Mouse (Mus musculus): ENCODE data around the gene Gm44503. TPM values are rescaled to one million over a fixed set of nuclear protein-coding genes. Genes with fewer than 3 reads are reported as not detected.

The Gm44503 gene
- polyA plus RNA-seq, 1 experiment from 2014 or later: not detected

GRCm38 (mm10) chr9:72944286-72944685 is 14.4 kb upstream of the Gm44503 start:
- no peak overlapping the region for H3K4me2 ChIP-seq (replicated peaks)
- H3K9me3 ChIP-seq: no peaks in the 10 kb centered on the region
- no peaks in the 10 kb centered on the region for H3K27me3 ChIP-seq
- no peaks in the 10 kb centered on the region for H3K4me1 ChIP-seq
- 95% methylated on average over 13 of the region's 13 CpGs for WGBS
- H3K27ac ChIP-seq (replicated peaks): no peak overlapping the region
- H3K4me3 ChIP-seq: no peak overlapping the region
- H3K9ac ChIP-seq (replicated peaks): no peak overlapping the region
- no peak for ATAC-seq (ENCODE audit: low FRiP score, low read depth)
- H3K36me3 ChIP-seq: peaks cover 36% of the 10 kb centered on the region

GRCm38 (mm10) chr9:72947010-72947409 is 11.6 kb upstream of the Gm44503 start:
- Histone ChIP-seq H3K27ac (replicated peaks) (no peak overlapping the region), H3K4me2 (replicated peaks) (no peak overlapping the region), H3K4me1 (no peaks in the 10 kb centered on the region), H3K27me3 (no peaks in the 10 kb centered on the region), H3K4me3 (no peak overlapping the region), H3K9ac (replicated peaks) (no peak overlapping the region), H3K9me3 (no peaks in the 10 kb centered on the region), H3K36me3 (peaks cover 36% of the 10 kb centered on the region)
- no peak for ATAC-seq (ENCODE audit: low FRiP score, low read depth)
- WGBS: 98% methylated on average over 1 of the region's 1 CpGs

DNA sequence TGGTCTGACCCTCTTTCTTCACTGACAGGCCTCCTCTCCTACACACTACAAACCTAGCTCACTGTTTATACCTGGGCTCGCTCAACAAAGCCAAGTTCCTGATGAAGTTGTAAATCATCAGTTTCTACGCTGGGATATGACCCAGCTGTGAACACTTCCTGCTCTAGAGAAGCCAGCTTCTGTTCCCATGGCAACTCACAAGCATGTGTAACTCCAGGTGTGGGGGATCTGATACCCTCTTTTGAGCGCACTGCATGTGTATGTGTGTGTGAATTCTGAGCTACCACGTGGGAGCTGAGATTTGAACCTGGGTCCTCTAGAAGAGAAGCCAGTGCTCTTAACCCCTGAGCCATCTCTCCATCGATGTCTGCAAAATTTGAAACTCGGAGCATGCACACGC is 9.1 kb upstream of the Gm44503 start:
- no peak for ATAC-seq (ENCODE audit: low FRiP score, low read depth)
- H3K4me3 ChIP-seq: no peak overlapping the region
- no peaks in the 10 kb centered on the region for H3K4me1 ChIP-seq
- H3K9me3 ChIP-seq: no peaks in the 10 kb centered on the region
- H3K4me2 ChIP-seq (replicated peaks): no peak overlapping the region
- H3K27me3 ChIP-seq: no peaks in the 10 kb centered on the region
- WGBS: 82% methylated on average over 7 of the region's 7 CpGs
- no peak overlapping the region for H3K9ac ChIP-seq (replicated peaks)
- H3K27ac ChIP-seq (replicated peaks): no peak overlapping the region
- peaks cover 27% of the 10 kb centered on the region for H3K36me3 ChIP-seq

DNA sequence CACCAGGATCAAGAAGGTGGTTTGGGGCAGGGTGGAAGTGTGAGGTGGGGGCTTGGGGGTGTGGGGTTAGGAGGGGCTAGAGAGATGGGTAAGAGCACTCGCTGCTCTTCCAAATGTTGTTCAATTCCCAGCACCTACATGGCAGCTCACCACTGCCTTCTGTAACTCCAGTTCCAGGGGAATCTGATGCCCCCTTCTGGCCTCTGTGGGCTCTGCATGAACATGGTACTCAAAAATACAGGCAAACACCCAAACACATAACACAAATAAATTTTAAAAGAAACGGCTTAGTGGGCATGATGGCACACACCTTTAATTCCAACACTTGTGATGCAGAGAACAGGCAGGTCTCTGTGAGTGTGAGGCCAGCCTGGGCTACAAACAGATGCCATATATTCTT is 3.9 kb upstream of the Gm44503 start:
- 55% methylated on average over 2 of the region's 2 CpGs for WGBS
- no peaks in the 10 kb centered on the region for H3K36me3 ChIP-seq
- ATAC-seq (ENCODE audit: low FRiP score, low read depth): no peak
- H3K4me2 ChIP-seq (replicated peaks): no peak overlapping the region
- no peak overlapping the region for H3K27ac ChIP-seq (replicated peaks)
- no peak overlapping the region for H3K9ac ChIP-seq (replicated peaks)
- no peaks in the 10 kb centered on the region for H3K27me3 ChIP-seq
- H3K4me1 ChIP-seq: peaks cover 10% of the 10 kb centered on the region
- no peak overlapping the region for H3K4me3 ChIP-seq
- no peaks in the 10 kb centered on the region for H3K9me3 ChIP-seq

GRCm38 (mm10) chr9:72955546-72955945 is 3.1 kb upstream of the Gm44503 start:
- 22% methylated on average over 1 of the region's 1 CpGs for WGBS
- H3K4me2 ChIP-seq (replicated peaks): no peak overlapping the region
- no peak for ATAC-seq (ENCODE audit: low FRiP score, low read depth)

DNA sequence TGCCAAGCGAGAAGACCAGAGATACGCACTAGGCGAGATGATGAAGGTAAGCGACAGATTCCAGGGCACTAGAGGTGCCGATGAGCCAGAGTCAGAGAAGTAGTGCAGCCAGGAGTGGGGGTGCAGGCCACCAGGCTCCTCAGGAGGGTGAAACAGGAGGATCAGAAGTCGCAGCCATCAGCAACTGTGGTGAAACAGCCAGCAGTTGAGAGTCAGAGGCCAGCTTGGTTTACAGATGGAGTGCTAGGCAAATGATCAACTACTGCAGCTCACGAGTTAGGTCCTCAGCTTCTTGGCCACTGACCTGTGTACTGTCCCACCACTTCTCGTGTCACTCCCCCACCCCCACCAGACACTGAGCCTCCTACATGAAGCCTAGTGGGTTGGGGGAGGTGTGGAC is 2.7 kb downstream of the Gm44503 start:
- H3K36me3 ChIP-seq: no peaks in the 10 kb centered on the region

More at GRCm38 (mm10) chr9:72955546-72955945, 3.1 kb upstream of the Gm44503 start:
- Histone ChIP-seq H3K27ac (replicated peaks) (no peak overlapping the region), H3K9me3 (no peaks in the 10 kb centered on the region), H3K27me3 (no peaks in the 10 kb centered on the region), H3K4me1 (peaks cover 10% of the 10 kb centered on the region), H3K36me3 (no peaks in the 10 kb centered on the region), H3K9ac (replicated peaks) (no peak overlapping the region), H3K4me3 (no peak overlapping the region)

GRCm38 (mm10) chr9:72961959-72962358 is 3.3 kb downstream of the Gm44503 start:
- Histone ChIP-seq H3K27me3 (no peaks in the 10 kb centered on the region), H3K4me3 (no peak overlapping the region), H3K4me1 (peaks cover 10% of the 10 kb centered on the region), H3K4me2 (replicated peaks) (no peak overlapping the region), H3K9me3 (no peaks in the 10 kb centered on the region), H3K9ac (replicated peaks) (no peak overlapping the region), H3K27ac (replicated peaks) (no peak overlapping the region), H3K36me3 (no peaks in the 10 kb centered on the region)
- WGBS: 81% methylated on average over 15 of the region's 15 CpGs
- no peak for ATAC-seq (ENCODE audit: low FRiP score, low read depth)

More for the DNA sequence above, 2.7 kb downstream of the Gm44503 start:
- Histone ChIP-seq H3K27ac (replicated peaks) (no peak overlapping the region), H3K4me1 (peaks cover 10% of the 10 kb centered on the region), H3K9ac (replicated peaks) (no peak overlapping the region), H3K27me3 (no peaks in the 10 kb centered on the region), H3K4me2 (replicated peaks) (no peak overlapping the region), H3K9me3 (no peaks in the 10 kb centered on the region), H3K4me3 (no peak overlapping the region)
- WGBS: 77% methylated on average over 8 of the region's 8 CpGs
- no peak for ATAC-seq (ENCODE audit: low FRiP score, low read depth)

GRCm38 (mm10) chr9:72968349-72969061 is 9.9 kb downstream of the Gm44503 start:
- ATAC-seq (ENCODE audit: low FRiP score, low read depth): no peak
- Histone ChIP-seq H3K4me2 (replicated peaks) (no peak overlapping the region), H3K4me3 (no peak overlapping the region), H3K4me1 (no peaks in the 10 kb centered on the region), H3K9ac (replicated peaks) (no peak overlapping the region), H3K9me3 (no peaks in the 10 kb centered on the region), H3K36me3 (no peaks in the 10 kb centered on the region), H3K27ac (replicated peaks) (no peak overlapping the region), H3K27me3 (no peaks in the 10 kb centered on the region)
- WGBS: 39% methylated on average over 11 of the region's 11 CpGs

- Histone ChIP-seq H3K27me3 (no peaks in the 10 kb centered on the region), H3K27ac (replicated peaks) (no peak overlapping the region), H3K4me1 (no peaks in the 10 kb centered on the region), H3K9ac (replicated peaks) (no peak overlapping the region), H3K4me3 (no peak overlapping the region), H3K4me2 (replicated peaks) (no peak overlapping the region), H3K36me3 (no peaks in the 10 kb centered on the region), H3K9me3 (no peaks in the 10 kb centered on the region)
- WGBS: 72% methylated on average over 7 of the region's 7 CpGs
- no peak for ATAC-seq (ENCODE audit: low FRiP score, low read depth)
Observed at GRCm38 (mm10) chr9:72969874-72970273, 11.2 kb downstream of the Gm44503 start.

DNA sequence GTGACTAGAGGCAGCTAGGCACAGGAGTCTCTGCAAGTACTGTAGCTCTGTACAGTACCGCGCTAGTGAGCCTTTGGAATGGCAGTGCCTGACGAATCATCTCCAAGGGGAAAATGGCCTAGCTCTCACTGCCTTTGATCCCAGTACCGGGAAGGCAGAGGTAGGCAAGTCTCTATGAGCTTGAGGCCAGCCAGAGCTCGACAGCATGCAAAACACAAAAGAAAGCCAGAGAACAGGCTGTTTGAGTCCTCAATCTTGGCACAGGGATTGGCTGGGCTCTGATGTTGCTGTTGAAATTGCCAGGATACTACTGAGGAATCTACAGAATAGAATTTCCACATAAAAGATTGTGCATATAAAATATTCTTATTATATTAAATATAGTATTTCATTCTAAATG is 13.8 kb downstream of the Gm44503 start:
- Histone ChIP-seq H3K36me3 (no peaks in the 10 kb centered on the region), H3K27me3 (no peaks in the 10 kb centered on the region), H3K9ac (replicated peaks) (no peak overlapping the region), H3K4me3 (no peak overlapping the region), H3K4me2 (replicated peaks) (no peak overlapping the region), H3K4me1 (no peaks in the 10 kb centered on the region), H3K9me3 (no peaks in the 10 kb centered on the region), H3K27ac (replicated peaks) (no peak overlapping the region)
- 94% methylated on average over 5 of the region's 5 CpGs for WGBS
- ATAC-seq (ENCODE audit: low FRiP score, low read depth): no peak

DNA sequence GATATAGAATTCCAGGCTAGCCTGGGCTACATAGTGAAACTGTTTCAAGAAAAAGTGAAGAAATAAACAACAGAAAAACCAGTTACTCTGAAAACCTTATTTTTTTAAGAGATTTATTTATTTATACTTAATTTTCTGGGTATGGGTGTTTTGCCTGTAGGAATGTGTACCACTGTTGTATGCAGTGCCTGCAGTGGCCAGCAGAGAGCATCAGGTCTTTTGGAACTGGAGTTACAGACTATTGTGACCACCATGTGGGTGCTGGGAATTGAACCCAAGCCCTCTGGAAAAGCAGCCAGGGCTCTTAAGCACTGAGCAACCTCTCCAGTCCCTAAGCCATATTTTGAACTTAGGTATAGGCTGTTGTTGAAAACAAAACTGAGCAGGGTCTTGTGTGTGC is 14.3 kb downstream of the Gm44503 start:
- ATAC-seq (ENCODE audit: low FRiP score, low read depth): no peak
- Histone ChIP-seq H3K4me3 (no peak overlapping the region), H3K27me3 (no peaks in the 10 kb centered on the region), H3K9ac (replicated peaks) (no peak overlapping the region), H3K36me3 (no peaks in the 10 kb centered on the region), H3K4me2 (replicated peaks) (no peak overlapping the region), H3K9me3 (no peaks in the 10 kb centered on the region), H3K27ac (replicated peaks) (no peak overlapping the region), H3K4me1 (no peaks in the 10 kb centered on the region)

DNA sequence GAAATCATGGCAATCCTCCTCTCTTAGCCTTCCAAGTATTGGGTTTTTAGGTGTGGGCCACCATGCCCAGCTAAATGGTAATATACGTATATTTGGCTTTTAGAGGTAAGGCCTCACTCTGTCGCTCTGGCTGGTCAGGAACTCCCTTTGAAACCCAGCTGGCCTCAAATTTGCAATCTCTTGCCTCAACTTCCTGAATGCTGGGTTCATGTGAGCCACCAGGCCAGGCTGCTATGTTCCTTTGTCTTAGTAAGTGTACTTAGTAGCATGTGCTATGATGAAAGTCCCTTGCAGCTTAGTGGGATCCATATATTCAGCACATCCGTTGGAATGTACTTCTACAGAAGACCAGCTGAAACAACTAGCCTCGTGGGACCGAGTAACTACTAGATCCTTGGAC is 16.1 kb downstream of the Gm44503 start:
- Histone ChIP-seq H3K27ac (replicated peaks) (no peak overlapping the region), H3K9ac (replicated peaks) (no peak overlapping the region), H3K4me2 (replicated peaks) (no peak overlapping the region), H3K27me3 (no peaks in the 10 kb centered on the region), H3K9me3 (no peaks in the 10 kb centered on the region), H3K4me3 (no peak overlapping the region), H3K36me3 (no peaks in the 10 kb centered on the region), H3K4me1 (no peaks in the 10 kb centered on the region)
- ATAC-seq (ENCODE audit: low FRiP score, low read depth): no peak
- 90% methylated on average over 5 of the region's 5 CpGs for WGBS

GRCm38 (mm10) chr9:72975242-72975641 is 16.6 kb downstream of the Gm44503 start:
- no peak overlapping the region for H3K4me2 ChIP-seq (replicated peaks)
- H3K4me3 ChIP-seq: no peak overlapping the region
- no peak overlapping the region for H3K9ac ChIP-seq (replicated peaks)
- H3K4me1 ChIP-seq: no peaks in the 10 kb centered on the region
- 86% methylated on average over 1 of the region's 1 CpGs for WGBS
- no peaks in the 10 kb centered on the region for H3K27me3 ChIP-seq
- no peak overlapping the region for H3K27ac ChIP-seq (replicated peaks)
- no peaks in the 10 kb centered on the region for H3K9me3 ChIP-seq
- no peaks in the 10 kb centered on the region for H3K36me3 ChIP-seq
- no peak for ATAC-seq (ENCODE audit: low FRiP score, low read depth)

All from midbrain, embryonic 12.5 days (tissue).